Mouse (Mus musculus) stomach, postnatal 0 days (tissue): ENCODE measurements at regions not wholly inside any gene's neighbourhood (a gene's known extent, or its start where the extent isn't known, plus 50 kb on each side); places are given as distances from the start of the nearest gene placed in this dataset.
"Not testable (repeated sequence)": the region's sequence is repeated elsewhere in the genome, so short reads cannot be mapped to it uniquely, and the experiment has no call there.

ENCODE experiments used
- ATAC-seq: fragments of 200-750 bp; cut with Nextera tagmentation; 2 replicates; pipeline ENCODE4 v1.8.0; 2017; ENCODE audit not compliant: low FRiP score, low TSS enrichment
- DNase-seq: peaks from one replicate; pipeline ENCODE4 v3.0.0-alpha.2; 2016; ENCODE audit warnings: low spot score
- H3K27ac ChIP-seq: fragments of 300-500 bp; sonication (generic); replicated peaks from 2 replicates; pipeline ENCODE4 v1.5.1; 2014; ENCODE audit warnings: mild to moderate bottlenecking, control low read depth
- H3K27me3 ChIP-seq: fragments of 300-500 bp; sonication (generic); 2 replicates; pipeline ENCODE4 v1.6.1; 2014; ENCODE audit warnings: low read length; ENCODE audit not compliant: control insufficient read depth, insufficient read depth
- H3K36me3 ChIP-seq: fragments of 300-500 bp; sonication (generic); 2 replicates; pipeline ENCODE4 v1.6.1; 2014; ENCODE audit warnings: low read length, mixed read lengths; ENCODE audit not compliant: control insufficient read depth, insufficient read depth
- H3K4me1 ChIP-seq: fragments of 300-500 bp; sonication (generic); replicated peaks from 2 replicates; pipeline ENCODE4 v1.6.1; 2014; ENCODE audit warnings: antibody characterized with exemption; ENCODE audit not compliant: control insufficient read depth, insufficient read depth
- H3K4me2 ChIP-seq: fragments of 300-500 bp; sonication (generic); replicated peaks from 2 replicates; pipeline ENCODE4 v1.6.1; 2014; ENCODE audit warnings: low read depth, mild to moderate bottlenecking, control low read depth, moderate library complexity
- H3K4me3 ChIP-seq: fragments of 300-500 bp; sonication (generic); 2 replicates; pipeline ENCODE4 v1.5.1; 2014; ENCODE audit warnings: low read depth, low read length, control low read depth
- H3K9ac ChIP-seq: fragments of 300-500 bp; sonication (generic); 2 replicates; pipeline ENCODE4 v1.6.1; 2014; ENCODE audit warnings: mild to moderate bottlenecking, low read length, control low read depth, mixed read lengths
- H3K9me3 ChIP-seq: fragments of 300-500 bp; sonication (generic); 2 replicates; pipeline ENCODE4 v1.6.1; 2016; ENCODE audit warnings: low read length; ENCODE audit not compliant: control insufficient read depth
- CTCF ChIP-seq: IDR thresholded peaks from 2 replicates; pipeline ENCODE4 v1.5.1; 2016; ENCODE audit warnings: antibody characterized with exemption, low read depth, mild to moderate bottlenecking, moderate library complexity
- EP300 ChIP-seq: optimal IDR thresholded peaks from 2 replicates; pipeline ENCODE3; 2016; ENCODE audit warnings: antibody characterized with exemption
- WGBS: fragments of 180-500 bp; shearing (Covaris S2); extraction: QIAGEN DNeasy Blood & Tissue Kit; methylation state at CpG from one replicate; pipeline ENCODE4 v1.1.7; 2014; 5-methylcytosine and 5-hydroxymethylcytosine counted together

- Histone ChIP-seq H3K36me3 (no peaks in the 10 kb centered on the region), H3K4me2 (no peak overlapping the region), H3K27ac (no peak overlapping the region), H3K27me3 (no peaks in the 10 kb centered on the region), H3K9ac (no peak overlapping the region), H3K9me3 (no peaks in the 10 kb centered on the region), H3K4me1 (no peaks in the 10 kb centered on the region), H3K4me3 (no peak overlapping the region)
- TF ChIP-seq CTCF, result no peak
- no peak for TF ChIP-seq EP300
- DNase-seq (no peak), ATAC-seq (no peak)
- 72% methylated on average over 4 of the region's 4 CpGs for WGBS
These were observed 321.6 kb downstream of the Grxcr1 start for GRCm38 (mm10) chr5:68353211-68353610.

- ATAC-seq, H3K4me3 ChIP-seq, H3K27ac ChIP-seq, H3K9me3 ChIP-seq, DNase-seq, H3K9ac ChIP-seq, H3K36me3 ChIP-seq, H3K4me2 ChIP-seq, H3K4me1 ChIP-seq, H3K27me3 ChIP-seq: not testable (repeated sequence)
- 66% methylated on average over 3 of the region's 3 CpGs for WGBS
These were observed 322.2 kb downstream of the Grxcr1 start for GRCm38 (mm10) chr5:68353816-68354215.

GRCm38 (mm10) chr5:68361581-68362211 lies 330.1 kb downstream of the Grxcr1 start:
- no peaks in the 10 kb centered on the region for H3K4me1 ChIP-seq
- H3K9ac ChIP-seq, result no peak overlapping the region
- no peaks in the 10 kb centered on the region for H3K36me3 ChIP-seq
- no peak overlapping the region for H3K27ac ChIP-seq
- DNase-seq, result no peak
- H3K9me3 ChIP-seq, result no peaks in the 10 kb centered on the region
- TF ChIP-seq CTCF (no peak), EP300 (no peak)
- no peak for ATAC-seq
- no peak overlapping the region for H3K4me3 ChIP-seq
- WGBS, result 69% methylated on average over 3 of the region's 3 CpGs
- H3K27me3 ChIP-seq, result no peaks in the 10 kb centered on the region
- H3K4me2 ChIP-seq, result no peak overlapping the region

GRCm38 (mm10) chr5:68373082-68373481 lies 341.4 kb downstream of the Grxcr1 start:
- Histone ChIP-seq H3K27ac (no peak overlapping the region), H3K9me3 (no peaks in the 10 kb centered on the region), H3K36me3 (no peaks in the 10 kb centered on the region), H3K4me2 (no peak overlapping the region), H3K27me3 (no peaks in the 10 kb centered on the region), H3K4me3 (no peak overlapping the region), H3K4me1 (no peaks in the 10 kb centered on the region), H3K9ac (no peak overlapping the region)
- no peak for TF ChIP-seq CTCF
- no peak for TF ChIP-seq EP300
- 87% methylated on average over 2 of the region's 2 CpGs for WGBS
- ATAC-seq, result no peak
- DNase-seq, result no peak
